16 mouse cellular contexts compared by ENCODE assay signal in genomic region chr4:81568404-81568803, GRCm38 (mm10).
A peak's percentile ranks its signal among the peaks of the same experiment; 100 is the strongest.
DNase-seq lines count a peak whose midpoint lies in the region; ATAC-seq and TF ChIP-seq lines count a peak whose summit lies in the region.
"Had no signal": no experiment of that assay in that cellular context is flagged by ENCODE, and none has a peak within 500 bp of the region (broad histone marks: within the 10 kb centered on the region; RNA-seq: fewer than 3 reads in every experiment).

No protein-coding gene starts in this region.

- 0 out of 2 replicates have a peak overlapping the region, but pooled peaks have one; percentile 12 for H3K9ac ChIP-seq in forebrain, embryonic 13.5 days
- H3K9ac ChIP-seq in hindbrain, embryonic 15.5 days, result no peak overlapping the region
- no peak overlapping the region for H3K9ac ChIP-seq in midbrain, postnatal 0 days (replicated peaks; ENCODE audit: low read length, poor library complexity, severe bottlenecking)
- H3K9ac ChIP-seq: limb, embryonic 15.5 days; lung, embryonic 14.5 days had no signal

- H3K4me1 ChIP-seq in cerebellum, adult 2 months (ENCODE audit: control insufficient read depth, insufficient read depth, low read length), result peaks cover 33% of the 10 kb centered on the region
- H3K4me1 ChIP-seq in forebrain, embryonic 13.5 days, result peaks cover 64% of the 10 kb centered on the region
- peaks cover 33% of the 10 kb centered on the region for H3K4me1 ChIP-seq in hindbrain, embryonic 15.5 days (replicated peaks)
- no peaks in the 10 kb centered on the region for H3K4me1 ChIP-seq in midbrain, postnatal 0 days (ENCODE audit: insufficient read depth, low read length)

- WGBS in cerebellum, adult 2 months, result 70% methylated on average over 6 of the region's 6 CpGs
- WGBS in forebrain, embryonic 13.5 days, result 39% methylated on average over 6 of the region's 6 CpGs
- 50% methylated on average over 6 of the region's 6 CpGs for WGBS in hindbrain, embryonic 15.5 days
- WGBS in midbrain, postnatal 0 days, result 54% methylated on average over 6 of the region's 6 CpGs

- TF ChIP-seq POLR2A in cerebellum, adult 2 months (IDR thresholded peaks at IDR 0.05; ENCODE audit: borderline replicate concordance, insufficient read depth, low read length), result no peak

- TF ChIP-seq CTCF in cerebellum, adult 2 months (IDR thresholded peaks at IDR 0.05; ENCODE audit: borderline replicate concordance, insufficient read depth, low read depth, low read length), result no peak
- TF ChIP-seq CTCF in midbrain, postnatal 0 days (IDR thresholded peaks at IDR 0.05), result no peak

- H3K4me2 ChIP-seq in forebrain, embryonic 13.5 days, result no peak overlapping the region
- no peak overlapping the region for H3K4me2 ChIP-seq in hindbrain, embryonic 15.5 days
- no peak overlapping the region for H3K4me2 ChIP-seq in midbrain, postnatal 0 days (ENCODE audit: low read depth, low read length, poor library complexity, severe bottlenecking)
- H3K4me2 ChIP-seq: limb, embryonic 15.5 days; lung, embryonic 14.5 days had no signal

- no peaks in the 10 kb centered on the region for H3K36me3 ChIP-seq in forebrain, embryonic 13.5 days (ENCODE audit: poor library complexity, severe bottlenecking)
- H3K36me3 ChIP-seq in hindbrain, embryonic 15.5 days, result no peaks in the 10 kb centered on the region
- no peaks in the 10 kb centered on the region for H3K36me3 ChIP-seq in midbrain, postnatal 0 days (ENCODE audit: insufficient read depth, low read length)
- H3K36me3 ChIP-seq: heart, embryonic 10.5 days; limb, embryonic 15.5 days had no signal

- no peak overlapping the region for H3K27ac ChIP-seq in cerebellum, adult 2 months (ENCODE audit: insufficient read depth, low read length)
- H3K27ac ChIP-seq in forebrain, embryonic 13.5 days, result peak overlapping the region; percentile 86
- peak overlapping the region; percentile 71 for H3K27ac ChIP-seq in hindbrain, embryonic 15.5 days (replicated peaks)
- no peak overlapping the region for H3K27ac ChIP-seq in midbrain, postnatal 0 days (ENCODE audit: low read depth, low read length)
- H3K27ac ChIP-seq: gastrocnemius, adult 2 months; stomach, postnatal 0 days had no signal

- H3K27me3 ChIP-seq in cerebellum, adult 2 months (ENCODE audit: control insufficient read depth, insufficient read depth, low read length), result no peaks in the 10 kb centered on the region
- no peaks in the 10 kb centered on the region for H3K27me3 ChIP-seq in forebrain, embryonic 13.5 days
- 0 out of 2 replicates have a peak, but pooled peaks cover 2% of the 10 kb centered on the region for H3K27me3 ChIP-seq in hindbrain, embryonic 15.5 days
- no peaks in the 10 kb centered on the region for H3K27me3 ChIP-seq in midbrain, postnatal 0 days (ENCODE audit: insufficient read depth, low read length)
- H3K27me3 ChIP-seq: limb, embryonic 15.5 days had no signal

- ATAC-seq in forebrain, embryonic 13.5 days, result 0 out of 2 replicates have a peak, but pooled peaks have one; percentile 32
- no peak for ATAC-seq in hindbrain, embryonic 15.5 days (ENCODE audit: low FRiP score, low read depth)
- no peak for ATAC-seq in midbrain, postnatal 0 days (ENCODE audit: low FRiP score)

- intact Hi-C loops in heart, postnatal 14 days (cut with DNase I), result loop anchor here (10.0 kb wide), 1 partner anchor 194 kb away; no protein-coding TSS in a partner anchor

- H3K9me3 ChIP-seq in forebrain, embryonic 13.5 days (replicated peaks), result no peaks in the 10 kb centered on the region
- no peaks in the 10 kb centered on the region for H3K9me3 ChIP-seq in hindbrain, embryonic 15.5 days
- no peaks in the 10 kb centered on the region for H3K9me3 ChIP-seq in midbrain, postnatal 0 days (ENCODE audit: low read length)
- H3K9me3 ChIP-seq: heart, embryonic 10.5 days; limb, embryonic 15.5 days had no signal

- DNase-seq in cerebellum, postnatal 10 days, result peak; percentile 60 to 64
- DNase-seq in cerebellum, adult 2 months, result no peak
- peak; percentile 45 for DNase-seq in midbrain, postnatal 0 days (ENCODE audit: low spot score)
- DNase-seq in heart, postnatal 14 days, result no peak
- DNase-seq in adrenal gland, postnatal 36 days, result no peak
- DNase-seq in adrenal gland, adult (ENCODE audit: inconsistent age in 2 of 2, low spot score in 1 of 2), result no peak
- DNase-seq: heart, postnatal 36 days; lung, embryonic 14.5 days; spleen, adult 18-20 months; thymus, postnatal 36 days had no signal

- no peak overlapping the region for H3K4me3 ChIP-seq in cerebellum, adult 2 months (replicated peaks; ENCODE audit: insufficient read depth, low read depth, low read length)
- no peak overlapping the region for H3K4me3 ChIP-seq in forebrain, embryonic 13.5 days
- H3K4me3 ChIP-seq in hindbrain, embryonic 15.5 days, result no peak overlapping the region
- no peak overlapping the region for H3K4me3 ChIP-seq in midbrain, postnatal 0 days (ENCODE audit: low read depth, low read length)
- H3K4me3 ChIP-seq: gastrocnemius, adult 2 months; heart, embryonic 10.5 days; limb, embryonic 15.5 days had no signal

Comparison
In these comparisons a context has a peak if more than half of its experiments do, and no peak if none do; other contexts are left out.
1. DNase-seq: peak in cerebellum, postnatal 10 days (2 of 2) and midbrain, postnatal 0 days (single experiment); none in cerebellum, adult 2 months (0 of 2), heart, postnatal 14 days (0 of 2), adrenal gland, postnatal 36 days (0 of 2) and adrenal gland, adult (0 of 2).
2. H3K27ac ChIP-seq: peak in forebrain, embryonic 13.5 days (single experiment) and hindbrain, embryonic 15.5 days (single experiment); none in cerebellum, adult 2 months (single experiment) and midbrain, postnatal 0 days (single experiment).